Mouse (Mus musculus) cortical plate, adult 2 months (tissue): Measurements from ENCODE around the gene Vat1.
"Not testable (repeated sequence)": the region's sequence is repeated elsewhere in the genome, so short reads cannot be mapped to it uniquely, and the experiment has no call there.

Experiments used
- CTCF ChIP-seq: fragments of 200-500 bp; IDR thresholded peaks from 2 replicates; pipeline ENCODE4 v1.5.1; 2011; ENCODE audit warnings: mild to moderate bottlenecking, control low read depth, low read length; ENCODE audit not compliant: insufficient read depth; ENCODE audit errors: extremely low read depth
- POLR2A ChIP-seq: fragments of 200-500 bp; IDR thresholded peaks from 2 replicates; pipeline ENCODE4 v1.6.1; 2011; ENCODE audit warnings: mild to moderate bottlenecking, low read length, control low read depth; ENCODE audit not compliant: insufficient read depth; ENCODE audit errors: extremely low read depth

GRCm38 (mm10) chr11:101466552-101466950, 521 bp upstream of the Vat1 start:
- not testable (repeated sequence) for TF ChIP-seq POLR2A, CTCF
